Mouse (Mus musculus): ENCODE data around the gene Exosc7.

Exosc7 gene

GRCm38 (mm10) chr9:123112805-123113521 is at the start of gene Exosc7, which contains the start of gene Zdhhc3:
Exosc7 (plus strand) TSS chr9:123113215.
Zdhhc3 (minus strand) TSS chr9:123113205.
- peak; percentile 81 for DNase-seq (ENCODE audit: low spot score)

GRCm38 (mm10) chr9:123079149-123079548 is 33.9 kb upstream of the Exosc7 start:
- no peak for DNase-seq (ENCODE audit: low spot score)

GRCm38 (mm10) chr9:123080355-123080754 is 32.7 kb upstream of the Exosc7 start:
- no peak for DNase-seq (ENCODE audit: low spot score)

GRCm38 (mm10) chr9:123080796-123081195 is 32.2 kb upstream of the Exosc7 start:
- no peak for DNase-seq (ENCODE audit: low spot score)

- DNase-seq (ENCODE audit: low spot score): peak; percentile 87
These were observed 27.6 kb upstream of the Exosc7 start for GRCm38 (mm10) chr9:123085373-123085772.

- DNase-seq (ENCODE audit: low spot score): no peak
These were observed 25.5 kb upstream of the Exosc7 start for GRCm38 (mm10) chr9:123087558-123087957.

GRCm38 (mm10) chr9:123090844-123091243 is 22.2 kb upstream of the Exosc7 start:
- DNase-seq (ENCODE audit: low spot score): no peak

- DNase-seq (ENCODE audit: low spot score): no peak
These were observed 13.2 kb upstream of the Exosc7 start for GRCm38 (mm10) chr9:123099631-123100455.

GRCm38 (mm10) chr9:123103425-123103824 is 9.6 kb upstream of the Exosc7 start:
- DNase-seq (ENCODE audit: low spot score): no peak

- DNase-seq (ENCODE audit: low spot score): no peak
These were observed 8.7 kb upstream of the Exosc7 start for GRCm38 (mm10) chr9:123104362-123104761.

- DNase-seq (ENCODE audit: low spot score): no peak
These were observed 5.8 kb upstream of the Exosc7 start for GRCm38 (mm10) chr9:123107186-123107585.

GRCm38 (mm10) chr9:123109188-123109587 is 3.8 kb upstream of the Exosc7 start:
- peak; percentile 65 for DNase-seq (ENCODE audit: low spot score)

GRCm38 (mm10) chr9:123111751-123112221 is 1.2 kb upstream of the Exosc7 start:
- DNase-seq (ENCODE audit: low spot score): no peak

- DNase-seq (ENCODE audit: low spot score): no peak
These were observed 916 bp downstream of the Exosc7 start for GRCm38 (mm10) chr9:123113931-123114330.

GRCm38 (mm10) chr9:123115566-123115965 is 2.6 kb downstream of the Exosc7 start:
- no peak for DNase-seq (ENCODE audit: low spot score)

- no peak for DNase-seq (ENCODE audit: low spot score)
These were observed 10.0 kb downstream of the Exosc7 start for GRCm38 (mm10) chr9:123123017-123123416.

- DNase-seq (ENCODE audit: low spot score): peak; percentile 49
These were observed 10.8 kb downstream of the Exosc7 start for GRCm38 (mm10) chr9:123123571-123124412.

- DNase-seq (ENCODE audit: low spot score): no peak
These were observed 11.5 kb downstream of the Exosc7 start for GRCm38 (mm10) chr9:123124413-123124981.

- DNase-seq (ENCODE audit: low spot score): no peak
These were observed 14.6 kb downstream of the Exosc7 start for GRCm38 (mm10) chr9:123127663-123128062.

GRCm38 (mm10) chr9:123132994-123133393 is 20.0 kb downstream of the Exosc7 start:
- no peak for DNase-seq (ENCODE audit: low spot score)

- DNase-seq (ENCODE audit: low spot score): no peak
These were observed 24.1 kb downstream of the Exosc7 start for GRCm38 (mm10) chr9:123136953-123137682.

Measured in lung, postnatal 25 days (tissue).